Mouse (Mus musculus) liver (tissue): ENCODE data around the gene Cd209b.

Source experiments
- DNase-seq: peaks from one replicate; pipeline ENCODE4 v3.0.0-alpha.2; 2020; ENCODE audit warnings: mixed read lengths

Gene Cd209b

GRCm38 (mm10) chr8:3926744-3927143 lies at the start of gene Cd209b:
Gene Cd209b (minus strand): TSS chr8:3926844.
- no peak for DNase-seq

- no peak for DNase-seq
Measured at GRCm38 (mm10) chr8:3956037-3956436, 29.4 kb upstream of the Cd209b start.

- no peak for DNase-seq
Measured at GRCm38 (mm10) chr8:3954646-3955045, 28.0 kb upstream of the Cd209b start, which contains the start of gene Cd209c. Gene Cd209c (minus strand): TSS chr8:3954746.

GRCm38 (mm10) chr8:3940023-3940422 lies 13.4 kb upstream of the Cd209b start:
- DNase-seq = no peak

- DNase-seq = no peak
Measured at GRCm38 (mm10) chr8:3878455-3878854, 48.2 kb downstream of the Cd209b start, which contains the start of gene Cd209d. Gene Cd209d (minus strand): TSS chr8:3878555.

GRCm38 (mm10) chr8:3876121-3876520 lies 50.5 kb downstream of the Cd209b start:
- no peak for DNase-seq
